Mouse (Mus musculus) neural tube, embryonic 12.5 days (tissue): ENCODE measurements at regions not wholly inside any gene's neighbourhood (a gene's known extent, or its start where the extent isn't known, plus 50 kb on each side); places are given as distances from the start of the nearest gene placed in this dataset.

Experiments
- ATAC-seq: fragments of 200-750 bp; cut with Nextera tagmentation; 2 replicates; pipeline ENCODE4 v1.8.0; 2017; ENCODE audit warnings: low read depth, mild to moderate bottlenecking, moderate TSS enrichment, moderate library complexity; ENCODE audit not compliant: low FRiP score
- H3K27ac ChIP-seq: fragments of 300-500 bp; sonication (generic); 2 replicates; pipeline ENCODE4 v1.5.1; 2016
- H3K27me3 ChIP-seq: fragments of 300-500 bp; sonication (generic); replicated peaks from 2 replicates; pipeline ENCODE4 v1.6.1; 2016; ENCODE audit warnings: mild to moderate bottlenecking
- H3K36me3 ChIP-seq: fragments of 300-500 bp; sonication (generic); 2 replicates; pipeline ENCODE4 v1.6.1; 2016; ENCODE audit warnings: mild to moderate bottlenecking
- H3K4me1 ChIP-seq: fragments of 300-500 bp; sonication (generic); 2 replicates; pipeline ENCODE4 v1.6.1; 2016
- H3K4me2 ChIP-seq: fragments of 300-500 bp; sonication (generic); replicated peaks from 2 replicates; pipeline ENCODE4 v1.6.1; 2016; ENCODE audit warnings: mild to moderate bottlenecking
- H3K4me3 ChIP-seq: fragments of 300-500 bp; sonication (generic); 2 replicates; pipeline ENCODE4 v1.5.1; 2016
- H3K9ac ChIP-seq: fragments of 300-500 bp; sonication (generic); 2 replicates; pipeline ENCODE4 v1.6.1; 2016; ENCODE audit warnings: mild to moderate bottlenecking
- H3K9me3 ChIP-seq: fragments of 300-500 bp; sonication (generic); 2 replicates; pipeline ENCODE4 v1.6.1; 2016; ENCODE audit warnings: mild to moderate bottlenecking
- WGBS: fragments of 180-500 bp; shearing (Covaris S2); methylation state at CpG from one replicate; pipeline ENCODE4 v1.1.7; 2016; 5-methylcytosine and 5-hydroxymethylcytosine counted together

- no peaks in the 10 kb centered on the region for H3K36me3 ChIP-seq
- no peak overlapping the region for H3K9ac ChIP-seq
- no peaks in the 10 kb centered on the region for H3K4me1 ChIP-seq
- H3K27me3 ChIP-seq, result no peaks in the 10 kb centered on the region
- WGBS, result 51% methylated on average over 11 of the region's 11 CpGs
- no peak overlapping the region for H3K4me2 ChIP-seq
- ATAC-seq, result no peak
- no peak overlapping the region for H3K27ac ChIP-seq
- no peak overlapping the region for H3K4me3 ChIP-seq
- H3K9me3 ChIP-seq, result no peaks in the 10 kb centered on the region
Measured at GRCm38 (mm10) chr12:54364381-54365095, 160.9 kb upstream of the Egln3 start.

DNA sequence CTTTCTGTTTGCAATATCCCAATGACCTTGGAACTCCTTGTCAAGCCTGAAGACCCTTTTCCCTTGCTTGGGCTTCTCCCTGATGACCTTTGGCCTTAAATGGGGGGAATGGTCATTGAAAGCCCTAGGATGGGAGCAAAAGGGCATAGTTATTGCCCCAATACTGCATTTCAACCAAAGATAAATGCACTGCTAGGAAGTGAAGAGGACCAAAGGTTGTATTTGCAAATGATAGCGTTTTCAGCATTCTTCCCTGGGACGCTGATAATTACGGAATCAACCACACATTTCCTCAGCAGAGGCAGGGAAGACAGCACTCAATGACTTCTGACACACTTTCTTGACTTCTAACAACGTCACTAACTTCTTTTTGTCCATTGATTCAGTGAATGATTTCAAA is 158.1 kb upstream of the Egln3 start:
- no peaks in the 10 kb centered on the region for H3K4me1 ChIP-seq
- no peak overlapping the region for H3K9ac ChIP-seq
- 92% methylated on average over 4 of the region's 4 CpGs for WGBS
- H3K4me2 ChIP-seq, result no peak overlapping the region
- no peak overlapping the region for H3K4me3 ChIP-seq
- H3K27ac ChIP-seq, result no peak overlapping the region
- no peaks in the 10 kb centered on the region for H3K36me3 ChIP-seq
- no peak for ATAC-seq
- no peaks in the 10 kb centered on the region for H3K9me3 ChIP-seq
- H3K27me3 ChIP-seq, result no peaks in the 10 kb centered on the region

- Histone ChIP-seq H3K36me3 (no peaks in the 10 kb centered on the region), H3K9ac (no peak overlapping the region), H3K27ac (no peak overlapping the region), H3K4me1 (peaks cover 25% of the 10 kb centered on the region), H3K4me2 (no peak overlapping the region), H3K4me3 (no peak overlapping the region), H3K27me3 (no peaks in the 10 kb centered on the region), H3K9me3 (no peaks in the 10 kb centered on the region)
- no peak for ATAC-seq
- WGBS, result 18% methylated on average over 6 of the region's 6 CpGs
Measured at GRCm38 (mm10) chr12:54354187-54354586, 150.5 kb upstream of the Egln3 start.

DNA sequence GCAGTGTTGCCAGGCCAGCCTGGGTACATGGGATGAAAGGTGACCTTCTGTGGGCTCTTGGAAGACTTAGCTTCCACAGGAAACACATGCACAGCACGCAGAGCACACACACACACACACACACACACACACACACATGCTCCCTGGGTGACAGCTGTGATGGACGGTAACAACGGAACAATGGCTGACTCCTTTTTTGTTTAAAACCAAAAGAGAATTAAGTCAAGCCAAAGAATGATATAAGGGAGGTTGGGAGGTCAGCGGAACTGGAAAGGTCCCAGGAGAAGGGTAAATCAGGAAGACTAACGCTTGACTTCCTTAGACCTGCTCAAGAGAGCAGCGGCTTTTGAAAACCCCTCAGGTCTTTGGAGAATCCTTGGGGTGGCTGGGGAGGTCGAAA is 150.0 kb upstream of the Egln3 start:
- no peak overlapping the region for H3K27ac ChIP-seq

GRCm38 (mm10) chr12:54352963-54353606 is 149.4 kb upstream of the Egln3 start:
- H3K4me3 ChIP-seq, result no peak overlapping the region
- no peaks in the 10 kb centered on the region for H3K27me3 ChIP-seq
- ATAC-seq, result no peak
- peaks cover 25% of the 10 kb centered on the region for H3K4me1 ChIP-seq
- H3K4me2 ChIP-seq, result no peak overlapping the region; the same call in 1 of the 2 replicates
- 60% methylated on average over 10 of the region's 10 CpGs for WGBS
- H3K9me3 ChIP-seq, result no peaks in the 10 kb centered on the region
- no peak overlapping the region for H3K27ac ChIP-seq
- H3K9ac ChIP-seq, result no peak overlapping the region
- H3K36me3 ChIP-seq, result no peaks in the 10 kb centered on the region

More for the DNA sequence above, 150.0 kb upstream of the Egln3 start:
- 21% methylated on average over 7 of the region's 7 CpGs for WGBS
- no peaks in the 10 kb centered on the region for H3K9me3 ChIP-seq
- no peak overlapping the region for H3K4me2 ChIP-seq
- H3K4me1 ChIP-seq, result peaks cover 25% of the 10 kb centered on the region
- H3K36me3 ChIP-seq, result no peaks in the 10 kb centered on the region
- no peak overlapping the region for H3K9ac ChIP-seq
- H3K27me3 ChIP-seq, result no peaks in the 10 kb centered on the region
- no peak overlapping the region for H3K4me3 ChIP-seq
- ATAC-seq, result 0 out of 2 replicates have a peak, but pooled peaks have one; percentile 44

GRCm38 (mm10) chr12:54350293-54350692 is 146.6 kb upstream of the Egln3 start:
- Histone ChIP-seq H3K4me3 (no peak overlapping the region), H3K27me3 (no peaks in the 10 kb centered on the region), H3K9ac (no peak overlapping the region), H3K27ac (no peak overlapping the region), H3K36me3 (no peaks in the 10 kb centered on the region), H3K4me2 (no peak overlapping the region), H3K9me3 (no peaks in the 10 kb centered on the region), H3K4me1 (peaks cover 25% of the 10 kb centered on the region)
- 8% methylated on average over 1 of the region's 1 CpGs for WGBS
- ATAC-seq, result no peak

DNA sequence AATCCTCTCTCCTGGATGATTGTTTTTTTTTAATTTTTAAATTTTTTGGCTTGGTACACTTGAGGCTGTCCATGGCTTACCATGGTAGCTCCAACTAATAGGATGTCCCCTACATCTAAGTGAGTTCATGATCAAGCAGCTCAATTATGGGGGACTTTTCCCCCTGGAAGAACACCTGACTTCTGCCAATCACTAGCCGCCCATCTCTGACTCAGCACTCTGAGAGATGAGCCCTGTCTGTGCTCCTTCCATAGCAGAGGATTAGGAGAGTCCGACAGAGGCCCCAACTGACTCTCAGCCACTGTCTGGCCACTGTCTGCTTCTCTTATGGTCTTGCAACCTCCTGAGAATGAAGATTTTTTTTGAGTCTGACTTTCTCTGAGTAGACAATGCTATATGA is 145.7 kb upstream of the Egln3 start:
- Histone ChIP-seq H3K9ac (no peak overlapping the region), H3K9me3 (no peaks in the 10 kb centered on the region), H3K36me3 (no peaks in the 10 kb centered on the region), H3K4me3 (no peak overlapping the region), H3K4me2 (no peak overlapping the region), H3K27me3 (no peaks in the 10 kb centered on the region), H3K27ac (no peak overlapping the region), H3K4me1 (peaks cover 20% of the 10 kb centered on the region)
- 74% methylated on average over 2 of the region's 2 CpGs for WGBS
- ATAC-seq, result no peak

- no peaks in the 10 kb centered on the region for H3K27me3 ChIP-seq
- 86% methylated on average over 5 of the region's 5 CpGs for WGBS
- H3K4me3 ChIP-seq, result no peak overlapping the region
- H3K4me1 ChIP-seq, result no peaks in the 10 kb centered on the region
- no peaks in the 10 kb centered on the region for H3K9me3 ChIP-seq
- no peak overlapping the region for H3K4me2 ChIP-seq
- H3K9ac ChIP-seq, result no peak overlapping the region
- no peak overlapping the region for H3K27ac ChIP-seq
- no peaks in the 10 kb centered on the region for H3K36me3 ChIP-seq
- ATAC-seq, result no peak
Measured at GRCm38 (mm10) chr12:54343493-54343892, 139.8 kb upstream of the Egln3 start.

DNA sequence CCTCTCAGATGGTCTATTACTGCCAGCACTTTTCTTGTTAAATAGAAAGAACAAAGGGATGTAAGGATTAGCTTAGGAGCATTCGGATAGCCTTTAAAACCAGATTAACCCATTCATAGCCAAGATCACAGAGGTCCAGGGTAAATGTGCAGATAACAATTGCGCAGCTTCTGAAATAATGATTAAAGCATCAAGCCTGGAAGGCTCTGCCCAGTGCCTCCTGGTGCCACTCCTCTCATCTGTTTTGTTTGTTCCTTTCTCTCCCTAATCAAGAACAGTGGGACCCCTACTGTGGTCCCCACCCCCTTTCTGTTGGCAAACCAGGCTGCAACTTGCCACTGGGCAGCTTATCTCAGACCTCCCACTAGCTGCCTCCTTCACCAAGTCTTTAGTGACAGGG is 131.8 kb upstream of the Egln3 start:
- Histone ChIP-seq H3K4me2 (no peak overlapping the region), H3K9me3 (no peaks in the 10 kb centered on the region), H3K27ac (0 out of 2 replicates have a peak overlapping the region, but pooled peaks have one; percentile 1), H3K27me3 (no peaks in the 10 kb centered on the region), H3K4me3 (no peak overlapping the region), H3K9ac (no peak overlapping the region), H3K36me3 (no peaks in the 10 kb centered on the region), H3K4me1 (no peaks in the 10 kb centered on the region; the same call in 1 of the 2 replicates)
- 10% methylated on average over 2 of the region's 2 CpGs for WGBS
- ATAC-seq, result peak; percentile 21; the same call in 1 of the 2 replicates

GRCm38 (mm10) chr12:54334491-54335132 is 131.0 kb upstream of the Egln3 start:
- no peak overlapping the region for H3K9ac ChIP-seq
- H3K36me3 ChIP-seq, result no peaks in the 10 kb centered on the region
- ATAC-seq, result peak; percentile 68
- H3K27me3 ChIP-seq, result no peaks in the 10 kb centered on the region
- no peak overlapping the region for H3K4me3 ChIP-seq
- H3K4me1 ChIP-seq, result no peaks in the 10 kb centered on the region; the same call in 1 of the 2 replicates
- no peaks in the 10 kb centered on the region for H3K9me3 ChIP-seq
- WGBS, result 49% methylated on average over 9 of the region's 9 CpGs
- H3K27ac ChIP-seq, result no peak overlapping the region
- H3K4me2 ChIP-seq, result no peak overlapping the region

GRCm38 (mm10) chr12:54333632-54334321 is 130.1 kb upstream of the Egln3 start:
- no peak overlapping the region for H3K27ac ChIP-seq
- ATAC-seq, result no peak
- 87% methylated on average over 14 of the region's 14 CpGs for WGBS

DNA sequence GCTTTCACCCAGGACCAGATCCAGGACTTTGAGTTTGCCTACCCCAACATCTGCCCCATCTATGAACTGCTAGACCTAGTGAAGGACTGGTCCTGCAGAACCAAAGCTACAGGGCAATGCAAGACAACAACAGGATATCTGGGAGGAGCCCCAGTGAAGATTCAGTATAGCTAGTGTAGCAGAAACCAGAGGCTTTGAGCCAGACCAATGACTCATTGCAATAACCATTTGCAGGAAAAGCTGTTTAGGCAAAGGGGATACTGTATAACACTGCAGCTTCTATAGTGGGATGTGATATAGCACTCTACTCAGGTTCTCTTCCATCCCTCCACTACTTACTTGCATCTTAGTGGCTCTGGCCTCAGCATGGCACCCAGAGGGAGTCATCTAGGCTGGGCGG is 123.8 kb upstream of the Egln3 start:
- no peaks in the 10 kb centered on the region for H3K9me3 ChIP-seq
- no peaks in the 10 kb centered on the region for H3K36me3 ChIP-seq
- no peak for ATAC-seq
- H3K4me1 ChIP-seq, result no peaks in the 10 kb centered on the region
- H3K4me3 ChIP-seq, result no peak overlapping the region
- WGBS, result 59% methylated on average over 1 of the region's 1 CpGs
- no peaks in the 10 kb centered on the region for H3K27me3 ChIP-seq
- no peak overlapping the region for H3K27ac ChIP-seq
- no peak overlapping the region for H3K4me2 ChIP-seq
- H3K9ac ChIP-seq, result no peak overlapping the region

More at GRCm38 (mm10) chr12:54333632-54334321, 130.1 kb upstream of the Egln3 start:
- no peaks in the 10 kb centered on the region for H3K36me3 ChIP-seq
- no peak overlapping the region for H3K9ac ChIP-seq
- H3K4me2 ChIP-seq, result no peak overlapping the region
- no peaks in the 10 kb centered on the region for H3K9me3 ChIP-seq
- no peaks in the 10 kb centered on the region; the same call in 1 of the 2 replicates for H3K4me1 ChIP-seq
- H3K4me3 ChIP-seq, result no peak overlapping the region
- no peaks in the 10 kb centered on the region for H3K27me3 ChIP-seq
